Mouse (Mus musculus) cortical plate, adult 2 months (tissue): ENCODE data around the gene Chd4.

ENCODE experiments used
- CTCF ChIP-seq: fragments of 200-500 bp; IDR thresholded peaks from 2 replicates; pipeline ENCODE4 v1.5.1; 2011; ENCODE audit warnings: mild to moderate bottlenecking, control low read depth, low read length; ENCODE audit not compliant: insufficient read depth; ENCODE audit errors: extremely low read depth
- POLR2A ChIP-seq: fragments of 200-500 bp; IDR thresholded peaks from 2 replicates; pipeline ENCODE4 v1.6.1; 2011; ENCODE audit warnings: mild to moderate bottlenecking, low read length, control low read depth; ENCODE audit not compliant: insufficient read depth; ENCODE audit errors: extremely low read depth

DNA sequence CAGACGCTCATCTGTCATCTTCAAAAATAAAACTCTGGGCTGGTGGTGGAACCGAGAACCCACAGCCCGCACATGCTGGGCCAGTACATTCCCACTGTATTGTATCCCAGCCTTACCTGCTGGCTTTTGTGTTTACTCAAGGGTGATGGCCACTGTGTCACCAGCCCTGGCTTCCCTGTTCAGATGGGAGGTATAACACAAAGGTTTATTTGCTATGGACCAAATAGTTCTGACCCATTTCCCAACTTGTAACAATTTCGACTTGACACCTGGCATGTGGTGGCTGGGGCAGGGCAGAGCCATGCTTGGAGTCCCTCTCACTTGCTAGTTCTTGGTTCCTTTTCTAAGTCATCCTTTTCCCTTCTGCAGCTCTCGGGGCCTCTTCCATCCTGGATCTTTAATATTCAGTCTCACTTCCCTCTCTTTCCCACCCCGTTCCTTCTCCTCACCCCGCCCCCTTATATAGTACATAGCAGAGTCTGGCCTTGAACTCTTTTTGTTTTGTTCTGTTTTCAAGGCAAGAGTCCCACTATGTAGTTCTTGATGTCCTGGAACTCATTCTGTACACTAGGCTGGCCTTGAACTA is 12.9 kb upstream of the Chd4 start:
- TF ChIP-seq CTCF (no peak), POLR2A (no peak)
